Mouse (Mus musculus) lung, adult 2 months (tissue): Measurements from ENCODE around the gene Ociad2.

Experiments
- CTCF ChIP-seq: fragments of 200-500 bp; IDR thresholded peaks from 2 replicates; pipeline ENCODE4 v1.5.1; 2011; ENCODE audit warnings: mild to moderate bottlenecking, low read length, control low read depth; ENCODE audit not compliant: insufficient read depth
- POLR2A ChIP-seq: fragments of 200-500 bp; IDR thresholded peaks from 2 replicates; pipeline ENCODE4 v1.6.1; 2011; ENCODE audit warnings: low read depth, mild to moderate bottlenecking, control low read depth, low read length, borderline replicate concordance; ENCODE audit errors: extremely low read depth

DNA sequence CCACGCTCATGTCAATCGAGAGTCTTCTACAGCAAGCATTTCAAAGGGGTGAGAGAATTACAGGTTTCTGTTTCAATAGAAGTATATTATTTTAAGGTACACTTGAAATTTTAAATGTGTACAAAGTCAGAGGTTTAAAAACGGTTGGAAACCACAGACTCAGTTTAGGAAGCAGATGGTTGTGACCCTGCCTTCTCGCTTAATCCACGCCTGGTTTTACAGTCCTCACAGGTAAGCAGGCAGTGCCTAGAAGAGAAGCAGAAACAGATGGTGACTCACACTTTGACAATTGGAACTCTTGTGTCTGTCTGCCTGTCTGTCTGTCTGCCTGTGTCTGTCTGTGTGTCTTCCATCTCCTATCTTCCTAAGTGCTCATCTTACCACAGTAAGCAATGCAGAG is 17.2 kb downstream of the Ociad2 start:
- TF ChIP-seq CTCF (no peak), POLR2A (no peak)
